In the genomic region with DNA sequence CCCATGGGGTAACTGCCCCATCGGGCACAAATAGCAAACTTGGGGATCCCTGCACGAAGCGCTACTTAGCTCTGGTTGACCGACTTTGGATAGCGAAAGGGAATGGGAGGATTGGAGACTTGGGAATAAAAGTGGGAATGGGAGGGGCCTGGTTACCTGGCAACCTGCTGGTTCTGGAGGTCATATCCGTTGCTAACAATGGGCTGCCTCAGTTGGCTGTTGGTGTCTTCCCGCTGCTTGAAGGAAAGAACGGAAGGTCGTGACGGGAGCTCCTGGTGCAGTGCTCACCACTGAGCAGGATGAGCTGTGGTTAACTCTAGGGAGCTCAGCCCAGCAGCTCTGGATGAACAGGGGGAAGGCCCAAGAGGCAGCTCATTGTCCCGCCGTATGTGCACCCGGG, we compare ENCODE assay signal across 16 mouse cellular contexts.
DNase-seq lines count a peak whose midpoint lies in the region; ATAC-seq and TF ChIP-seq lines count a peak whose summit lies in the region.
"Had no signal": no experiment of that assay in that cellular context is flagged by ENCODE, and none has a peak within 500 bp of the region (broad histone marks: within the 10 kb centered on the region; RNA-seq: fewer than 3 reads in every experiment).

No protein-coding gene starts in this region.

- peaks cover 84% of the 10 kb centered on the region for H3K36me3 ChIP-seq in lung, embryonic 14.5 days (ENCODE audit: insufficient read depth)
- peaks cover 89% of the 10 kb centered on the region for H3K36me3 ChIP-seq in limb, embryonic 15.5 days
- H3K36me3 ChIP-seq: liver, embryonic 12.5 days had no signal

- DNase-seq in cerebellum, adult 9-11 months, result peak; percentile 23
- no peak for DNase-seq in cerebellum, postnatal 4 days (ENCODE audit: low spot score in 2 of 2)
- DNase-seq in lung, embryonic 14.5 days, result no peak
- DNase-seq in lung, postnatal 10 days, result no peak
- peak; percentile 19 for DNase-seq in cerebellum, postnatal 14 days
- DNase-seq in urinary bladder, postnatal 10 days (ENCODE audit: low spot score), result no peak
- no peak for DNase-seq in left cerebral cortex, postnatal 10 days (ENCODE audit: extremely low spot score in 1 of 2, low spot score in 2 of 2)
- DNase-seq: adrenal gland, adult 8-10 months; kidney, adult 8-10 months; right cerebral cortex, postnatal 14 days; thymus, postnatal 4 days had no signal

- H3K27me3 ChIP-seq in lung, embryonic 14.5 days (ENCODE audit: insufficient read depth, low read length), result no peaks in the 10 kb centered on the region
- no peaks in the 10 kb centered on the region for H3K27me3 ChIP-seq in limb, embryonic 15.5 days
- H3K27me3 ChIP-seq: heart, embryonic 15.5 days had no signal

- H3K9me3 ChIP-seq in lung, embryonic 14.5 days (ENCODE audit: low read depth, low read length), result no peaks in the 10 kb centered on the region
- no peaks in the 10 kb centered on the region for H3K9me3 ChIP-seq in limb, embryonic 15.5 days
- H3K9me3 ChIP-seq: heart, embryonic 15.5 days; liver, embryonic 12.5 days; megakaryocyte, embryonic 14.5 days had no signal

- H3K4me3 ChIP-seq in lung, embryonic 14.5 days (ENCODE audit: low read depth, low read length), result no peak overlapping the region
- H3K4me3 ChIP-seq in limb, embryonic 15.5 days, result no peak overlapping the region
- H3K4me3 ChIP-seq: heart, embryonic 15.5 days; liver, embryonic 12.5 days; megakaryocyte, embryonic 14.5 days had no signal

- peak overlapping the region; percentile 22; the same call in 1 of the 2 replicates for H3K27ac ChIP-seq in lung, embryonic 14.5 days (ENCODE audit: low read depth)
- H3K27ac ChIP-seq in limb, embryonic 15.5 days, result 0 out of 2 replicates have a peak overlapping the region, but pooled peaks have one; percentile 12
- H3K27ac ChIP-seq: heart, embryonic 15.5 days; liver, embryonic 12.5 days; stomach, postnatal 0 days had no signal

- 88% methylated on average over 13 of the region's 13 CpGs for WGBS in lung, embryonic 14.5 days
- WGBS in limb, embryonic 15.5 days, result 88% methylated on average over 13 of the region's 13 CpGs

- no peak for TF ChIP-seq CTCF in lung, embryonic 14.5 days (IDR thresholded peaks at IDR 0.05; ENCODE audit: low read depth)

- intact Hi-C loops in left cerebral cortex, postnatal 10 days (cut with DNase I), result loop anchor here (10.0 kb wide), 1 partner anchor 218 kb away; no protein-coding TSS in a partner anchor

- no peak overlapping the region for H3K4me2 ChIP-seq in lung, embryonic 14.5 days
- H3K4me2 ChIP-seq in limb, embryonic 15.5 days, result no peak overlapping the region
- H3K4me2 ChIP-seq: heart, embryonic 15.5 days; liver, embryonic 12.5 days had no signal

- ATAC-seq in lung, embryonic 14.5 days (ENCODE audit: insufficient read depth), result no peak
- ATAC-seq in limb, embryonic 15.5 days (ENCODE audit: insufficient number of reproducible peaks, low FRiP score, low TSS enrichment, low read depth), result no peak
- ATAC-seq: liver, embryonic 12.5 days had no signal

- H3K9ac ChIP-seq in lung, embryonic 14.5 days, result no peak overlapping the region
- H3K9ac ChIP-seq in limb, embryonic 15.5 days, result no peak overlapping the region
- H3K9ac ChIP-seq: heart, embryonic 15.5 days; liver, embryonic 12.5 days had no signal

- H3K4me1 ChIP-seq in lung, embryonic 14.5 days (ENCODE audit: insufficient read depth), result no peaks in the 10 kb centered on the region; the same call in 1 of the 2 replicates
- H3K4me1 ChIP-seq in limb, embryonic 15.5 days, result peaks cover 14% of the 10 kb centered on the region
- H3K4me1 ChIP-seq: heart, embryonic 15.5 days; liver, embryonic 12.5 days had no signal

Comparison
In these comparisons a context has a peak if more than half of its experiments do, and no peak if none do; other contexts are left out.
1. DNase-seq: peak in cerebellum, adult 9-11 months (single experiment) and cerebellum, postnatal 14 days (2 of 2); none in cerebellum, postnatal 4 days (0 of 2), lung, embryonic 14.5 days (single experiment), lung, postnatal 10 days (single experiment), urinary bladder, postnatal 10 days (single experiment) and left cerebral cortex, postnatal 10 days (0 of 2).